8 mouse cellular contexts compared by ENCODE assay signal in genomic region chr2:130839528-130839873, GRCm38 (mm10).
DNase-seq lines count a peak whose midpoint lies in the region; ATAC-seq and TF ChIP-seq lines count a peak whose summit lies in the region.

No protein-coding gene starts in this region.

- whole genome bisulfite sequencing in forebrain, embryonic 13.5 days, result under 1% methylated on average over 19 of the region's 19 CpGs
- under 1% methylated on average over 19 of the region's 19 CpGs for WGBS in liver, embryonic 12.5 days (ENCODE audit: insufficient replicate concordance)
- under 1% methylated on average over 19 of the region's 19 CpGs for WGBS in stomach, embryonic 15.5 days

- peaks cover 14% of the 10 kb centered on the region for H3K36me3 ChIP-seq in forebrain, embryonic 13.5 days (ENCODE audit: poor library complexity, severe bottlenecking)
- peaks cover 11% of the 10 kb centered on the region for H3K36me3 ChIP-seq in liver, embryonic 12.5 days
- no peaks in the 10 kb centered on the region for H3K36me3 ChIP-seq in stomach, embryonic 15.5 days

- peak overlapping the region; percentile 86 for H3K9ac ChIP-seq in forebrain, embryonic 13.5 days
- H3K9ac ChIP-seq in liver, embryonic 12.5 days, result peak overlapping the region; percentile 84
- H3K9ac ChIP-seq in stomach, embryonic 15.5 days, result peak overlapping the region; percentile 77

- peaks cover 17% of the 10 kb centered on the region for H3K4me1 ChIP-seq in forebrain, embryonic 13.5 days
- H3K4me1 ChIP-seq in liver, embryonic 12.5 days, result peaks cover 26% of the 10 kb centered on the region
- H3K4me1 ChIP-seq in stomach, embryonic 15.5 days, result 0 out of 2 replicates have a peak, but pooled peaks cover 5% of the 10 kb centered on the region

- H3K4me2 ChIP-seq in forebrain, embryonic 13.5 days, result peak overlapping the region; percentile 65
- H3K4me2 ChIP-seq in liver, embryonic 12.5 days, result peak overlapping the region; percentile 95
- peak overlapping the region; percentile 83 for H3K4me2 ChIP-seq in stomach, embryonic 15.5 days

- peak; percentile 51 for ATAC-seq in activated CD4-positive, CD25-positive, alpha-beta regulatory T cell, adult 4 months
- ATAC-seq in forebrain, embryonic 13.5 days, result peak; percentile 54
- ATAC-seq in liver, embryonic 12.5 days, result no peak; the same call in 1 of the 2 replicates
- peak; percentile 7; the same call in 1 of the 2 replicates for ATAC-seq in stomach, embryonic 15.5 days (ENCODE audit: insufficient read depth, low FRiP score, low read depth)

- H3K4me3 ChIP-seq in layer of hippocampus, adult 2 months, result peak overlapping the region; percentile 95
- peak overlapping the region; percentile 91 for H3K4me3 ChIP-seq in forebrain, embryonic 13.5 days
- H3K4me3 ChIP-seq in liver, embryonic 12.5 days, result peak overlapping the region; percentile 90
- H3K4me3 ChIP-seq in stomach, embryonic 15.5 days (replicated peaks), result peak overlapping the region; percentile 99

- H3K27ac ChIP-seq in layer of hippocampus, adult 2 months, result peak overlapping the region; percentile 99
- H3K27ac ChIP-seq in forebrain, embryonic 13.5 days, result peak overlapping the region; percentile 97
- peak overlapping the region; percentile 80 for H3K27ac ChIP-seq in liver, embryonic 12.5 days
- peak overlapping the region; percentile 90 for H3K27ac ChIP-seq in stomach, embryonic 15.5 days

- DNase-seq in layer of hippocampus, adult 2 months (ENCODE audit: low spot score in 2 of 2), result no peak
- no peak for DNase-seq in layer of hippocampus, adult 11-12 months (ENCODE audit: low spot score)
- DNase-seq in cerebellum, postnatal 14 days, result no peak
- no peak for DNase-seq in thymus, postnatal 10 days (ENCODE audit: low spot score in 2 of 2)

- H3K9me3 ChIP-seq in forebrain, embryonic 13.5 days (replicated peaks), result no peaks in the 10 kb centered on the region
- no peaks in the 10 kb centered on the region for H3K9me3 ChIP-seq in liver, embryonic 12.5 days (replicated peaks)
- H3K9me3 ChIP-seq in stomach, embryonic 15.5 days, result no peaks in the 10 kb centered on the region

- H3K27me3 ChIP-seq in forebrain, embryonic 13.5 days, result 0 out of 2 replicates have a peak, but pooled peaks cover 3% of the 10 kb centered on the region
- H3K27me3 ChIP-seq in liver, embryonic 12.5 days (replicated peaks), result peaks cover 19% of the 10 kb centered on the region
- no peaks in the 10 kb centered on the region for H3K27me3 ChIP-seq in stomach, embryonic 15.5 days (replicated peaks)

- peak; percentile 53 for TF ChIP-seq CTCF in layer of hippocampus, adult 2 months (conservative IDR thresholded peaks at IDR 0.05)
